Mouse (Mus musculus): ENCODE results near the gene Zfp874a.
"Not testable (repeated sequence)": the region's sequence is repeated elsewhere in the genome, so short reads cannot be mapped to it uniquely, and the experiment has no call there.

The Zfp874a gene

GRCm38 (mm10) chr13:67376255-67376654, 75.2 kb downstream of the Zfp874a start:
- not testable (repeated sequence) for DNase-seq (ENCODE audit: low spot score in 2 of 2)

GRCm38 (mm10) chr13:67375050-67375911, 76.1 kb downstream of the Zfp874a start, which contains the start of the genes Gm28041 and Zfp456:
Gene Gm28041, minus strand, starts transcription at chr13:67375733.
Gene Zfp456, minus strand, starts transcription at chr13:67375810.
- peak; percentile 75 to 80 for DNase-seq (ENCODE audit: low spot score in 2 of 2)
